Mouse (Mus musculus): ENCODE data around the gene Kirrel2. TPM values are rescaled to one million over a fixed set of nuclear protein-coding genes. Genes with fewer than 3 reads are reported as not detected.

Gene Kirrel2
- polyA plus RNA-seq, 1 experiment from 2014 or later: 0.61 TPM

DNA sequence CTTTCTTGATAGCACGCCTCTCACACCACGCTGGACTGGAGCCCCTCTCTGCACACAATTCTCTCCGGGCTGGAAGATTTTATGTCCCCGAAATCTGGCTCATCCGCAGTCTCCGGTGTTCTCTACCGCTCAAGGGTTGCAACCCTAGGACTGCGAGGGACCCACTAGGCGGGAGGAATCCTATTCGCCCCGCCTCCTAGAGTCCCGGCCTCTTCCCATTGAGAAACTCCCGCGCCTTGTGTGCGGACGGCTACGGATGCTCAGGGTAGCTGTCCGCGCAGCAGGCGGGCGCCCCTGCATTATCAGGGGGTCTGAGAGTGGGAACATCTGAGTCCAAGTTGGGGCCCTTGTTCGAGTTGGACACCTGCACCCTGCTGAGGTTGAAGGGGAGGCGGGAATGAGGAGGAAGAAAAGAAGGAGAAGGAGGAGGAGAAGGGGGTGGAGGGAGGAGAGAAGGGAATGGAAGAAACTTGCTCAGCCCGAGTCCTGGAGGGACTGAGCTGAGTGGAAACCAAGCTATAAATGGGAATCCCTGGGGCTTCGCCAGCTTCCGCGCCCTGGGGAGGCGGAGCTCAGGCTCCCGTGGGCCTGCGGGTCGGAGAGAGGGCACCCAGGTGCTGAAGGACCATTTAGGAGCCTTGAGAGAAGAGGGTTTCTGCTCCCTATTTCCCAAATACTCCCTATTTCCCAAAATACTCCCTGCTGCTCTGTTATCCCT lies 420 bp downstream of the Kirrel2 start:
- Histone ChIP-seq H3K27me3 (ENCODE audit: control insufficient read depth, insufficient read depth, low read length) (peaks cover 87% of the 10 kb centered on the region), H3K36me3 (ENCODE audit: control insufficient read depth, insufficient read depth, low read length) (no peaks in the 10 kb centered on the region), H3K4me1 (replicated peaks; ENCODE audit: control insufficient read depth, insufficient read depth, low read length) (peaks cover 14% of the 10 kb centered on the region), H3K4me2 (ENCODE audit: low read depth, low read length, severe bottlenecking) (peak overlapping the region; percentile 38), H3K27ac (ENCODE audit: low read depth, low read length) (no peak overlapping the region), H3K4me3 (ENCODE audit: low read depth, low read length) (peak overlapping the region; percentile 23), H3K9ac (ENCODE audit: low read length) (peak overlapping the region; percentile 31; the same call in 1 of the 2 replicates), H3K9me3 (ENCODE audit: control insufficient read depth, low read length) (no peaks in the 10 kb centered on the region)
- ATAC-seq (replicated peaks; ENCODE audit: low FRiP score) (0 out of 2 replicates have a peak, but pooled peaks have one; percentile 6), DNase-seq (ENCODE audit: low spot score) (no peak)
- under 1% methylated on average over 31 of the region's 31 CpGs for WGBS

DNA sequence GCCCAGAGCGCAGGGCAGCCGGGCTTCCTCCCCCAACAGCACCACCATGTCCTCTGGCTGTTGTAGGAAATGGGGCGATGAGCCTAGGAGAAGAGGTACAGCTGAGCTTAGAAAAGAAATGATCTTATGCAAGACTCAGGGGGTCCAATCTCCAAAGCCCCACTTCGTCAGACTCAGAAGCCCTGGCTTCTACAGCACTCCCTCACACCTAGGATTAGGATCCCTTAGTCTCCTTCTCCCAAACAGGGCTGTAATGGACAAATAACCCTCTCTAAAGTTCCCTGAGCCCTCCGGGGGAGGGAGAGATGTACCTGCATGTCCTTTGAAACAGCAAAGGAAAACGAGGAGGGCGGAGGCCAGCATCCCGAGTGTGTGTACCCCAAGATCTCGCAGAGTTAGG lies 1.0 kb downstream of the Kirrel2 start:
- H3K4me2 ChIP-seq (ENCODE audit: low read depth, low read length, severe bottlenecking): peak overlapping the region; percentile 38
- H3K9me3 ChIP-seq (ENCODE audit: control insufficient read depth, low read length): no peaks in the 10 kb centered on the region
- DNase-seq (ENCODE audit: low spot score) (no peak), ATAC-seq (replicated peaks; ENCODE audit: low FRiP score) (no peak)
- WGBS: under 1% methylated on average over 9 of the region's 9 CpGs
- no peak overlapping the region for H3K27ac ChIP-seq (ENCODE audit: low read depth, low read length)
- H3K27me3 ChIP-seq (ENCODE audit: control insufficient read depth, insufficient read depth, low read length): peaks cover 84% of the 10 kb centered on the region
- H3K4me1 ChIP-seq (replicated peaks; ENCODE audit: control insufficient read depth, insufficient read depth, low read length): peaks cover 14% of the 10 kb centered on the region
- no peaks in the 10 kb centered on the region for H3K36me3 ChIP-seq (ENCODE audit: control insufficient read depth, insufficient read depth, low read length)
- H3K9ac ChIP-seq (ENCODE audit: low read length): peak overlapping the region; percentile 27; the same call in 1 of the 2 replicates
- H3K4me3 ChIP-seq (ENCODE audit: low read depth, low read length): peak overlapping the region; percentile 23

DNA sequence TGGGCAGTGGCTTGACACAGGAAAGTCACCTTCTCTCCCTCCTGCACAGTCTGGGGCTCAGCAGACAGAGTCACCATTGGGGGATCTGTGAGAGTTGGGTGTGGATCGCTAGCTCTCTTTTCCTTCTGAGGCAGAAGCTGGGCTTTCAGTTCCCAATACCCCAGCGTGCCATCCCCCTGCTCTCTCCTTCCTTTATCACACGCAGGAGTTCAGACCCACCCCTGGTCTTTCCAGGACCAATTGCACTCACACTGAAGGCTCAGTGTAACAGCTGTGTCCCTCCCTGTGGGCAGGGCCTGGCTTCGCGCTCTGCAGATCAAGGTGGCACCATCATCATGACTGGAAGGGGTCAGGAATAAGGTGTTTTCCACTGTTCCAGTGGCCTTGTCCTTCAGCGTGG lies 3.2 kb downstream of the Kirrel2 start:
- H3K4me2 ChIP-seq (ENCODE audit: low read depth, low read length, severe bottlenecking): no peak overlapping the region
- 6% methylated on average over 6 of the region's 6 CpGs for WGBS
- H3K36me3 ChIP-seq (ENCODE audit: control insufficient read depth, insufficient read depth, low read length): no peaks in the 10 kb centered on the region

GRCm38 (mm10) chr7:30453766-30454165 lies 3.7 kb downstream of the Kirrel2 start:
- Histone ChIP-seq H3K4me3 (ENCODE audit: low read depth, low read length) (no peak overlapping the region), H3K4me2 (ENCODE audit: low read depth, low read length, severe bottlenecking) (no peak overlapping the region), H3K9me3 (ENCODE audit: control insufficient read depth, low read length) (no peaks in the 10 kb centered on the region), H3K9ac (ENCODE audit: low read length) (no peak overlapping the region), H3K4me1 (replicated peaks; ENCODE audit: control insufficient read depth, insufficient read depth, low read length) (peaks cover 14% of the 10 kb centered on the region), H3K27me3 (ENCODE audit: control insufficient read depth, insufficient read depth, low read length) (peaks cover 63% of the 10 kb centered on the region), H3K36me3 (ENCODE audit: control insufficient read depth, insufficient read depth, low read length) (no peaks in the 10 kb centered on the region), H3K27ac (ENCODE audit: low read depth, low read length) (no peak overlapping the region)
- DNase-seq (ENCODE audit: low spot score) (no peak), ATAC-seq (replicated peaks; ENCODE audit: low FRiP score) (no peak)
- 2% methylated on average over 25 of the region's 25 CpGs for whole genome bisulfite sequencing

More for the DNA sequence above, 3.2 kb downstream of the Kirrel2 start:
- Histone ChIP-seq H3K9ac (ENCODE audit: low read length) (no peak overlapping the region), H3K9me3 (ENCODE audit: control insufficient read depth, low read length) (no peaks in the 10 kb centered on the region), H3K27me3 (ENCODE audit: control insufficient read depth, insufficient read depth, low read length) (peaks cover 67% of the 10 kb centered on the region), H3K4me3 (ENCODE audit: low read depth, low read length) (no peak overlapping the region), H3K27ac (ENCODE audit: low read depth, low read length) (no peak overlapping the region), H3K4me1 (replicated peaks; ENCODE audit: control insufficient read depth, insufficient read depth, low read length) (peaks cover 14% of the 10 kb centered on the region)
- DNase-seq (ENCODE audit: low spot score) (no peak), ATAC-seq (replicated peaks; ENCODE audit: low FRiP score) (no peak)

GRCm38 (mm10) chr7:30453327-30453726 lies 4.2 kb downstream of the Kirrel2 start:
- WGBS: 15% methylated on average over 25 of the region's 25 CpGs
- no peak overlapping the region for H3K4me3 ChIP-seq (ENCODE audit: low read depth, low read length)

DNA sequence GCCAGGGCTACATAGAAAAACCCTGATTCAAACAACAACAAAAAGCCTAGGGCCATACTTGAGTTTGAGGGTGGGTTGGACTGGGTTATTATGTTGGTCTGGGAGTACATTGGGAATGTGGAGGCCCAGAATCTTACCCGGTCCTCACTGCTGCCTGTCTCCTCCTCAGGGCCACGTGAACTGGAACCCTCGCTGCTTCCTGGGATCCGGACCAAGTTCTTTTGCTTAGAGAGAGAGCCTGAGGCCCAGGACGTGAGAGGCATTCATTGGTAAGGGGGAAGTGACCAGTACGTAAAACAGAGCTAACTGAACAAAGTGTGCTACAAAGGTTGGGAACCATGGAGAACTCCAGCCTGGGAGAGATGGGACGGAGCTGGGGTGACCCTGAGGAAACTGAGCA lies 7.2 kb downstream of the Kirrel2 start:
- H3K4me1 ChIP-seq (replicated peaks; ENCODE audit: control insufficient read depth, insufficient read depth, low read length): 0 out of 2 replicates have a peak, but pooled peaks cover 3% of the 10 kb centered on the region
- H3K27me3 ChIP-seq (ENCODE audit: control insufficient read depth, insufficient read depth, low read length): peaks cover 29% of the 10 kb centered on the region
- no peak overlapping the region for H3K27ac ChIP-seq (ENCODE audit: low read depth, low read length)
- H3K4me3 ChIP-seq (ENCODE audit: low read depth, low read length): no peak overlapping the region
- 70% methylated on average over 7 of the region's 7 CpGs for WGBS
- no peak for ATAC-seq (replicated peaks; ENCODE audit: low FRiP score)
- DNase-seq (ENCODE audit: low spot score): no peak
- no peak overlapping the region for H3K9ac ChIP-seq (ENCODE audit: low read length)
- no peak overlapping the region for H3K4me2 ChIP-seq (ENCODE audit: low read depth, low read length, severe bottlenecking)
- no peaks in the 10 kb centered on the region for H3K36me3 ChIP-seq (ENCODE audit: control insufficient read depth, insufficient read depth, low read length)
- H3K9me3 ChIP-seq (ENCODE audit: control insufficient read depth, low read length): no peaks in the 10 kb centered on the region

More at GRCm38 (mm10) chr7:30453327-30453726, 4.2 kb downstream of the Kirrel2 start:
- Histone ChIP-seq H3K9me3 (ENCODE audit: control insufficient read depth, low read length) (no peaks in the 10 kb centered on the region), H3K27me3 (ENCODE audit: control insufficient read depth, insufficient read depth, low read length) (peaks cover 59% of the 10 kb centered on the region), H3K27ac (ENCODE audit: low read depth, low read length) (no peak overlapping the region), H3K9ac (ENCODE audit: low read length) (no peak overlapping the region), H3K4me1 (replicated peaks; ENCODE audit: control insufficient read depth, insufficient read depth, low read length) (peaks cover 14% of the 10 kb centered on the region), H3K36me3 (ENCODE audit: control insufficient read depth, insufficient read depth, low read length) (no peaks in the 10 kb centered on the region), H3K4me2 (ENCODE audit: low read depth, low read length, severe bottlenecking) (no peak overlapping the region)
- no peak for ATAC-seq (replicated peaks; ENCODE audit: low FRiP score)
- no peak for DNase-seq (ENCODE audit: low spot score)

DNA sequence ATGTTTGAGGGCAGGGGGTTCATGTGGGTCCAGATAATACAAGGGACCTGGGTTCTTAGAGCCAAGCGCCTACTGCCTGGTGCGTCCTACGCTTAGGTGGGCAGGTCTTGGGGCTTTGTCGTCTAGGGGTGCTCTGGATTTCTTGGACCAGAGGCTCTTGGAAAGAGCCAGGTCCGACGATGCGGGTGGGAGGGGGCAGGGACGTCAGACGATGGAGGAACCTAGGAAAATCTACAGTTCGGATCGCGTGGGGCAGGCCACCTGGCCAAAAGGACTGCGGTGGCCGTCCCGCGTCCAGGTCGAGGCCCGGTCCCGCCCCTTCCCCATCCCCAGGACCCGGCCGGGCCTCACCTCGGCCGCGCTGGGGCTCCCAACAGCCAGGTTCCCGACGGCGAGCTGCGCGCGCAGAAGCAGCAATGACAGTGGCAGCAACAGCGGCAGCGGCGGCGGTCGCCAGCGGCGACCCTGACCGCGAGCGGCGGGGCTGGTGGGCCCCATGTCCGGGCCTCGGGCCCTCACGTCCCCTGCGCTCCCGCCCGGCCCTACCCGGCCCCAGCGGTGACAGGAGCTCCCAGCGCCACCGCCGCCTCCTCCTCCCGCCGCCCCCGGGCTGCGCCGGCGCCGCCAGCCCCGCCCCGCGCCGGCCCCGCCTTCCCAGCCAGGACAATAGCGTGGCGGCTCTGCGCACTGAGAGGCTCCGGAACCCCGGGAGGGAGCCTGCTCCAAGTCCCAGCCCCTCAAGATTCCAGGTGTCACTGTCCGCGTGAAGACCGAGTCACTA lies 12.3 kb downstream of the Kirrel2 start, which contains the start of gene Aplp1:
Aplp1 (minus strand) TSS at position 565 of the 781 bp plus-strand sequence.
- H3K9me3 ChIP-seq (ENCODE audit: control insufficient read depth, low read length): no peaks in the 10 kb centered on the region
- peak within 1 kb of the TSS; percentile 75 for H3K4me3 ChIP-seq (ENCODE audit: low read depth, low read length)
- H3K27me3 ChIP-seq (ENCODE audit: control insufficient read depth, insufficient read depth, low read length): no peaks in the 10 kb centered on the region
- peak within 1 kb of the TSS; percentile 74 for H3K9ac ChIP-seq (ENCODE audit: low read length)
- peak; percentile 87 for DNase-seq (ENCODE audit: low spot score)
- H3K36me3 ChIP-seq (ENCODE audit: control insufficient read depth, insufficient read depth, low read length): no peaks in the 10 kb centered on the region
- peak; percentile 82 for ATAC-seq (replicated peaks; ENCODE audit: low FRiP score)
- under 1% methylated on average over 69 of the region's 72 CpGs for WGBS
- H3K27ac ChIP-seq (ENCODE audit: low read depth, low read length): peak within 1 kb of the TSS; percentile 75
- H3K4me1 ChIP-seq (replicated peaks; ENCODE audit: control insufficient read depth, insufficient read depth, low read length): peaks cover 5% of the 10 kb centered on the region
- H3K4me2 ChIP-seq (ENCODE audit: low read depth, low read length, severe bottlenecking): peak within 1 kb of the TSS; percentile 79

DNA sequence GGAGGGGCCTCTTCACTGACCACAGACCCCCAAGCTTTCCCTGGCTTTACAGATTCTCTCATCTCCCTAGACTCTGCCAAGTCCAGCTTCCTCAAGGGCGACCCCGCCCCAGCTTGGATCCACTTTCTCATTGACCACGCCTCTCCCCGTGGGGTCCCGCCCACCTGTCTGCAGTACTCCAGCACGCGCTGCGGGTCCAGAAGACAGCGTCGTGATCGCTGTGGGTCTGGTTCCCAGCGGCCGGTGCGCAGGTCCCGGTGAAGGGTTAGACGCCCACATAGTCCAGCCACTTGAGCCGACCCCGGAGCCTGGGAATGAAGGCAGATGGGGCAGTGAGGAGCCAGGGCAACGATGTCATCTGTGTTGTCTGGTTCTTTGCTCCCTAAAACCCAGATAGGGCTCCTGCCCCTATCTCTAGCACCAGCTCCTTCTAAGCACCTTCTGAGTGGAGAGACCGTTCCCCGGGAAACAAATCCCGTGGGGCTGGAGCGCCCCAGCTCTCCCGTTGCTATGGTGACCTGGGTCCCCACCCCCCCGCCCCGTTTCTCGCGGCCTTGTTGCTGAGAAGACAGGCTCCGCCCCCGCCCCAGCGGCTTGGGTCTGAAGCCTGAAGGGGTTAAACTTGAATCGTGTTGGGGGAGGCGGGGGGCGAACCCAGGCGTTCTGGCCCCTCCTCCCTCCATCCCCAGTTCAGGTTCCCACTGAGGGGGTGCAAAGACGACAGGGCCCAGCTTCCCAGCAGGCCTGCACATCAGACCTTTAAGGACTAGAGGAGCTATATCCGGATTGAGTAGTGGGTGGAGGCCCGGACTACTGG lies 13.1 kb downstream of the Kirrel2 start:
- under 1% methylated on average over 38 of the region's 38 CpGs for WGBS
- Histone ChIP-seq H3K4me2 (ENCODE audit: low read depth, low read length, severe bottlenecking) (peak overlapping the region; percentile 79), H3K27ac (ENCODE audit: low read depth, low read length) (peak overlapping the region; percentile 75), H3K27me3 (ENCODE audit: control insufficient read depth, insufficient read depth, low read length) (no peaks in the 10 kb centered on the region), H3K36me3 (ENCODE audit: control insufficient read depth, insufficient read depth, low read length) (no peaks in the 10 kb centered on the region), H3K9me3 (ENCODE audit: control insufficient read depth, low read length) (no peaks in the 10 kb centered on the region), H3K4me1 (replicated peaks; ENCODE audit: control insufficient read depth, insufficient read depth, low read length) (peaks cover 5% of the 10 kb centered on the region), H3K9ac (ENCODE audit: low read length) (peak overlapping the region; percentile 74), H3K4me3 (ENCODE audit: low read depth, low read length) (peak overlapping the region; percentile 75)
- ATAC-seq (replicated peaks; ENCODE audit: low FRiP score): peak; percentile 51
- peak; percentile 89 for DNase-seq (ENCODE audit: low spot score)
